Comparison of ENCODE assay signal across 24 mouse cellular contexts in the genomic region with DNA sequence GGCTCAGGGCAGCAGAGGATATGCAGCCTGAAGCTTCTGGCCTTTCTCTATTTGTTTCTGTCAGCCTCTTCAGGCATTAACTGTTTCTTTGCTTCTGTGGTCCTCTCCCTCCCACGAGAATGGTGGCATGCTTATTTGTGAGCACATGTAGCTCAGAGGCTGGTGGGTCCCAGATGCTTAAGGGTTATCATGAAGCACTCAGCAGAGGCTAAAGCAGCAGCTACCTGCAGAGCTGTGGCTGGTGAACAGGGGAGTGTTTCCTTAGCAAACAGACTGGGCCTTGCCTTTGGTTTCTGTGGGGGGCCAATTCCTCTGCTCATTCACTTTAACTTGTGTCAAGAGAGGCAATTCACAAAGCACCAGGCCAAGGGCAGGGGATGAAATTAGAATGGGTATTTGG.
DNase-seq lines count a peak whose midpoint lies in the region; ATAC-seq lines count a peak whose summit lies in the region.
"Had no signal": no experiment of that assay in that cellular context is flagged by ENCODE, and none has a peak within 500 bp of the region (broad histone marks: within the 10 kb centered on the region; RNA-seq: fewer than 3 reads in every experiment).

No protein-coding gene starts in this region.

- H3K4me3 ChIP-seq in forebrain, embryonic 14.5 days (ENCODE audit: low read depth, low read length) = no peak overlapping the region
- H3K4me3 ChIP-seq in forebrain, embryonic 13.5 days = no peak overlapping the region
- H3K4me3 ChIP-seq in limb, embryonic 12.5 days (replicated peaks) = no peak overlapping the region
- H3K4me3 ChIP-seq in limb, embryonic 10.5 days = no peak overlapping the region
- H3K4me3 ChIP-seq in midbrain, embryonic 14.5 days (replicated peaks; ENCODE audit: low read depth, low read length) = no peak overlapping the region
- H3K4me3 ChIP-seq in midbrain, embryonic 10.5 days = no peak overlapping the region
- H3K4me3 ChIP-seq in neural tube, embryonic 15.5 days (replicated peaks) = no peak overlapping the region
- H3K4me3 ChIP-seq: embryonic facial prominence, embryonic 10.5 days; layer of hippocampus, adult 2 months; liver, embryonic 13.5 days; megakaryocyte, embryonic 14.5 days; neural tube, embryonic 12.5 days had no signal

- H3K9me3 ChIP-seq in forebrain, embryonic 14.5 days (replicated peaks; ENCODE audit: control insufficient read depth, low read length) = no peaks in the 10 kb centered on the region
- no peaks in the 10 kb centered on the region for H3K9me3 ChIP-seq in forebrain, embryonic 13.5 days (replicated peaks)
- H3K9me3 ChIP-seq in limb, embryonic 12.5 days = no peaks in the 10 kb centered on the region
- no peaks in the 10 kb centered on the region for H3K9me3 ChIP-seq in limb, embryonic 10.5 days (replicated peaks)
- no peaks in the 10 kb centered on the region for H3K9me3 ChIP-seq in midbrain, embryonic 14.5 days (ENCODE audit: control insufficient read depth, low read length)
- no peaks in the 10 kb centered on the region for H3K9me3 ChIP-seq in midbrain, embryonic 10.5 days (replicated peaks)
- no peaks in the 10 kb centered on the region for H3K9me3 ChIP-seq in neural tube, embryonic 15.5 days (replicated peaks)
- H3K9me3 ChIP-seq: embryonic facial prominence, embryonic 10.5 days; liver, embryonic 13.5 days; neural tube, embryonic 12.5 days had no signal

- H3K9ac ChIP-seq in forebrain, embryonic 14.5 days (ENCODE audit: low read length) = no peak overlapping the region
- H3K9ac ChIP-seq in forebrain, embryonic 13.5 days = no peak overlapping the region
- no peak overlapping the region for H3K9ac ChIP-seq in limb, embryonic 12.5 days (replicated peaks)
- no peak overlapping the region for H3K9ac ChIP-seq in midbrain, embryonic 14.5 days (replicated peaks; ENCODE audit: low read length)
- H3K9ac ChIP-seq in neural tube, embryonic 15.5 days (replicated peaks) = no peak overlapping the region
- H3K9ac ChIP-seq: liver, embryonic 13.5 days; neural tube, embryonic 12.5 days had no signal

- H3K4me1 ChIP-seq in forebrain, embryonic 14.5 days (ENCODE audit: control insufficient read depth, insufficient read depth, low read length) = no peaks in the 10 kb centered on the region
- peaks cover 6% of the 10 kb centered on the region; the same call in 1 of the 2 replicates for H3K4me1 ChIP-seq in forebrain, embryonic 13.5 days
- peaks cover 9% of the 10 kb centered on the region; the same call in 1 of the 2 replicates for H3K4me1 ChIP-seq in limb, embryonic 12.5 days (replicated peaks)
- H3K4me1 ChIP-seq in limb, embryonic 10.5 days = 0 out of 2 replicates have a peak, but pooled peaks cover 2% of the 10 kb centered on the region
- H3K4me1 ChIP-seq in midbrain, embryonic 14.5 days (ENCODE audit: control insufficient read depth, insufficient read depth, low read length) = peaks cover 8% of the 10 kb centered on the region
- peaks cover 7% of the 10 kb centered on the region; the same call in 1 of the 2 replicates for H3K4me1 ChIP-seq in midbrain, embryonic 10.5 days
- H3K4me1 ChIP-seq in neural tube, embryonic 15.5 days = peaks cover 25% of the 10 kb centered on the region
- H3K4me1 ChIP-seq: liver, embryonic 13.5 days; megakaryocyte, embryonic 14.5 days; neural tube, embryonic 12.5 days had no signal

- DNase-seq in forebrain, embryonic 14.5 days (ENCODE audit: low spot score) = peak; percentile 34
- DNase-seq in limb, embryonic 10.5 days (ENCODE audit: low spot score) = no peak
- DNase-seq in midbrain, embryonic 14.5 days = peak; percentile 15
- no peak for DNase-seq in midbrain, embryonic 10.5 days (ENCODE audit: low spot score)
- DNase-seq: adrenal gland, postnatal 14 days; cerebellum, adult 9-10 months; gastrocnemius, postnatal 14 days; heart, adult 11 months; layer of hippocampus, postnatal 36 days; liver, embryonic 13.5 days; lung, adult 2 months; right cerebral cortex, adult 18-20 months; right cerebral cortex, postnatal 4 days; thymus, postnatal 14 days had no signal

- H3K27me3 ChIP-seq in forebrain, embryonic 14.5 days (replicated peaks; ENCODE audit: control insufficient read depth, insufficient read depth, low read length) = no peaks in the 10 kb centered on the region
- no peaks in the 10 kb centered on the region for H3K27me3 ChIP-seq in forebrain, embryonic 13.5 days
- no peaks in the 10 kb centered on the region for H3K27me3 ChIP-seq in limb, embryonic 12.5 days
- H3K27me3 ChIP-seq in limb, embryonic 10.5 days (ENCODE audit: low read depth, poor library complexity, severe bottlenecking) = no peaks in the 10 kb centered on the region
- H3K27me3 ChIP-seq in midbrain, embryonic 14.5 days (ENCODE audit: control insufficient read depth, insufficient read depth, low read length) = no peaks in the 10 kb centered on the region
- H3K27me3 ChIP-seq in midbrain, embryonic 10.5 days (ENCODE audit: low read depth, poor library complexity, severe bottlenecking) = no peaks in the 10 kb centered on the region
- H3K27me3 ChIP-seq in neural tube, embryonic 15.5 days (replicated peaks) = no peaks in the 10 kb centered on the region
- H3K27me3 ChIP-seq: liver, embryonic 13.5 days; megakaryocyte, embryonic 14.5 days; neural tube, embryonic 12.5 days had no signal

- H3K36me3 ChIP-seq in forebrain, embryonic 14.5 days (ENCODE audit: control insufficient read depth, insufficient read depth, low read length) = no peaks in the 10 kb centered on the region
- no peaks in the 10 kb centered on the region for H3K36me3 ChIP-seq in forebrain, embryonic 13.5 days (ENCODE audit: poor library complexity, severe bottlenecking)
- H3K36me3 ChIP-seq in limb, embryonic 12.5 days = no peaks in the 10 kb centered on the region
- H3K36me3 ChIP-seq in limb, embryonic 10.5 days = no peaks in the 10 kb centered on the region
- no peaks in the 10 kb centered on the region for H3K36me3 ChIP-seq in midbrain, embryonic 14.5 days (ENCODE audit: control insufficient read depth, insufficient read depth, low read length)
- no peaks in the 10 kb centered on the region for H3K36me3 ChIP-seq in midbrain, embryonic 10.5 days
- no peaks in the 10 kb centered on the region for H3K36me3 ChIP-seq in neural tube, embryonic 15.5 days
- H3K36me3 ChIP-seq: embryonic facial prominence, embryonic 10.5 days; liver, embryonic 13.5 days; neural tube, embryonic 12.5 days had no signal

- no peak overlapping the region for H3K27ac ChIP-seq in forebrain, embryonic 14.5 days (ENCODE audit: low read depth, low read length)
- no peak overlapping the region for H3K27ac ChIP-seq in forebrain, embryonic 13.5 days
- 0 out of 2 replicates have a peak overlapping the region, but pooled peaks have one; percentile 35 for H3K27ac ChIP-seq in limb, embryonic 12.5 days
- no peak overlapping the region for H3K27ac ChIP-seq in limb, embryonic 10.5 days
- H3K27ac ChIP-seq in midbrain, embryonic 14.5 days (replicated peaks; ENCODE audit: low read depth, low read length) = 0 out of 2 replicates have a peak overlapping the region, but pooled peaks have one; percentile 28
- no peak overlapping the region for H3K27ac ChIP-seq in midbrain, embryonic 10.5 days (replicated peaks)
- H3K27ac ChIP-seq in neural tube, embryonic 15.5 days (replicated peaks) = 0 out of 2 replicates have a peak overlapping the region, but pooled peaks have one; percentile 15
- H3K27ac ChIP-seq: embryonic facial prominence, embryonic 10.5 days; layer of hippocampus, adult 2 months; liver, embryonic 13.5 days; neural tube, embryonic 12.5 days had no signal

- no peak overlapping the region for H3K4me2 ChIP-seq in forebrain, embryonic 14.5 days (ENCODE audit: low read length)
- H3K4me2 ChIP-seq in forebrain, embryonic 13.5 days = no peak overlapping the region
- H3K4me2 ChIP-seq in limb, embryonic 12.5 days = no peak overlapping the region
- no peak overlapping the region for H3K4me2 ChIP-seq in midbrain, embryonic 14.5 days (ENCODE audit: low read length)
- no peak overlapping the region for H3K4me2 ChIP-seq in neural tube, embryonic 15.5 days
- H3K4me2 ChIP-seq: heart, embryonic 11.5 days; liver, embryonic 13.5 days; neural tube, embryonic 12.5 days had no signal

- 26% methylated on average over 1 of the region's 1 CpGs for WGBS in forebrain, embryonic 14.5 days
- WGBS in forebrain, embryonic 13.5 days = 13% methylated on average over 1 of the region's 1 CpGs
- WGBS in limb, embryonic 12.5 days = 26% methylated on average over 1 of the region's 1 CpGs
- WGBS in limb, embryonic 10.5 days = 31% methylated on average over 1 of the region's 1 CpGs
- WGBS in midbrain, embryonic 14.5 days = 31% methylated on average over 1 of the region's 1 CpGs
- WGBS in midbrain, embryonic 10.5 days = 25% methylated on average over 1 of the region's 1 CpGs
- WGBS in neural tube, embryonic 15.5 days = 33% methylated on average over 1 of the region's 1 CpGs

- no peak for ATAC-seq in forebrain, embryonic 14.5 days
- ATAC-seq in forebrain, embryonic 13.5 days = no peak
- no peak for ATAC-seq in limb, embryonic 12.5 days (ENCODE audit: insufficient number of reproducible peaks, insufficient read depth, low FRiP score, low TSS enrichment, low read depth)
- no peak for ATAC-seq in midbrain, embryonic 14.5 days (ENCODE audit: low FRiP score, low TSS enrichment)
- no peak for ATAC-seq in neural tube, embryonic 15.5 days (ENCODE audit: low FRiP score)
- ATAC-seq: CD4-positive, CD25-positive, alpha-beta regulatory T cell, adult 4 months; intestine, embryonic 16.5 days had no signal

Comparison
In these comparisons a context has a peak if more than half of its experiments do, and no peak if none do; other contexts are left out.
1. DNase-seq: peak in forebrain, embryonic 14.5 days (single experiment) and midbrain, embryonic 14.5 days (single experiment); none in limb, embryonic 10.5 days (single experiment) and midbrain, embryonic 10.5 days (single experiment).
2. H3K27ac ChIP-seq: peak in limb, embryonic 12.5 days (single experiment), midbrain, embryonic 14.5 days (single experiment) and neural tube, embryonic 15.5 days (single experiment); none in forebrain, embryonic 14.5 days (single experiment), forebrain, embryonic 13.5 days (single experiment), limb, embryonic 10.5 days (single experiment) and midbrain, embryonic 10.5 days (single experiment).